Mouse (Mus musculus): Measurements from ENCODE around the gene Tmem132b. TPM values are rescaled to one million over a fixed set of nuclear protein-coding genes. Genes with fewer than 3 reads are reported as not detected.

Tmem132b gene
- total RNA-seq, 1 experiment from 2014 or later, result 0.93 TPM

DNA sequence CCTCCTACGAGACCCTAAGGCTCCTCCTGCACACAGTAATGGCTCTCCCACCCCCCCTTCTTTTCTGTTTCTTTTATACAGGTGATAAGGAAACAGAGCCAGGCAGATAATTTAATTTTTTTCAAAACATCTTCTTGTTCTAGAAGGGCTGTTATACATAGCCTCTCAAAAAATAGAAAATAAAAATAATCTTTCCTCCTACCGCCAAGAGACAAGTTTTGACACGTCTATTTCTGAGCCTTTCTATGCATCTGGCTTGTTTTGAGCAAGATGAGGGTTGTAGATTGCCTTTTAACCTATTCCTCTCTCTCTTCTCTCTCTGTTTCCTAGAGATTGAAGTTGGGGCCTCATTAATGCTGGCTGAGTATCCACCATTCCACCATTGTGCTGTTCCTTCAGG is 196.9 kb downstream of the Tmem132b start:
- no peak for ATAC-seq (ENCODE audit: extremely low read depth, insufficient number of reproducible peaks, low FRiP score, poor library complexity, severe bottlenecking)

DNA sequence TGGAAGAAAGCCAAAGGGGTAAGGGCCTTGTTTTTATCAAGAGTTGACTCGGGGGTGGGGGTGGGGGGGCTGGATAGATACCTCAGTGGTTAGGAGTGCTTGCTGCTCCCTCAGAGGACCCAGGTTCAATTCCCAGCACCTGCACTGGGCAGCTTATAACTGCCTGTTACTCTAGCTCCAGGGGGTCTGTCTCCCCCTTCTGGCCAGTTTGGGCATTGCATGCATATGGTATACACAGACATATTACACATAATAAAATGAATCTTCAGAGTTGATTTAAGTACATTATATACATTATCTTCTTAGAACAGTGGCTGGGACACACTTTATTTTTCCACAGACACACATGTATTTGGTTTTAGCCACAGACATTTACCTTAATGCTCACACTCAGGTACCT is 202.2 kb downstream of the Tmem132b start:
- ATAC-seq (ENCODE audit: extremely low read depth, insufficient number of reproducible peaks, low FRiP score, poor library complexity, severe bottlenecking), result no peak

DNA sequence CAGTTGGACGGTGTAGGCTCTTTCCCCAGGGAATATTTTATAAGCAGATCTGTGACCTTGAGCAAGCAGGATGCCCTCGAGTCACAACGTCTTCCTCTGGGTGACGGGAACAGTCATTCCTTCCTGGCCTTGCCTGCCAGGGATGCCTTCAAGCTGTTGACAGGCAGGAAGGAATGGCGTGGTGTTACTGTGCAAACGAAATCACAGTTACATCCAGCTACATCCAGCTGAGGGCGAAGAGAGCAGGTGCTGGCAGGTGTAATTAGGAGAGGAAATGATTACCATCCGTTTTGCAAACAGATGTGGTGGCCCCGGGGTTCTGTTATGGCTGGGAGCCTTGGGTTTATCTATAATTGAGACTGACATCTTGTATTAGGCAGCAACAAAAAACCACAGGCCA is 205.5 kb downstream of the Tmem132b start:
- ATAC-seq (ENCODE audit: extremely low read depth, insufficient number of reproducible peaks, low FRiP score, poor library complexity, severe bottlenecking), result no peak

DNA sequence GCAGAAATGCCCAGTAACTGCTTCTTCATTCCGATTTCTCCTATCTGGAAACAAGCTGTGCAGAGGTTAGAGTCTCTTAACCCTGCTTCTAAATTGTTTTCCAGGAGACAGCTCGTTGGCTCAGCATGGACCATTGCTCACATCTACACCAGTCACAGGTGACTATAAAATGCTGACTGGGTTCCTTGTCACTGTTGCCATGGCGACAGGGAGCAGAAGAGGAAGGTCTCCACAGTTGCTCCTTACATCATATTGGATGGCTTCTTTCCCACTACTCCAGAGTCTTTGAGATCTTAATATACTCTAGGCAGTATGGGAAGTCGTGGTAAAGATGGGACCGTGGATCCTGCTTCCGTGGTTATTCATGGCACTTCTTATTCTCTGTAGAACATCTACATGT is 211.9 kb downstream of the Tmem132b start:
- no peak for ATAC-seq (ENCODE audit: extremely low read depth, insufficient number of reproducible peaks, low FRiP score, poor library complexity, severe bottlenecking)

DNA sequence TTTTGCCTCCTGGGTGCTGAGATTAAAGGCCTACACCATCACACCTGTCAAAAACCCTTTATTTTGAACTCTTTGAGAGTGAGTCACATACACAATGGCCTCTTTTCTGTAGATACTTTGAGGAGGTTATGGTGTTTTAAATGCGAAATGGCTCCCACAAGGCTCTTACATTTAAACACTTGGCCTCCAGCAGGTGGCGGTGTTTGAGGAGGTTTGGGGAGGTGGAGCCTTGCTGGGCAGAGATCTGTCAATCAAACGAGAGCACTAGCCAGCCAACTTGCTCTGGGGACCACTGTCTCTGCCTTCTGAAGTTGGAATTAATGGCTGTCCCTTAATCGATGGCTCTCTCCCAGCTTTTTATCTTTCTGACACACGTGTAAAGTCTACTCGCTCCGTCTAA is 214.2 kb downstream of the Tmem132b start:
- no peak for ATAC-seq (ENCODE audit: extremely low read depth, insufficient number of reproducible peaks, low FRiP score, poor library complexity, severe bottlenecking)

DNA sequence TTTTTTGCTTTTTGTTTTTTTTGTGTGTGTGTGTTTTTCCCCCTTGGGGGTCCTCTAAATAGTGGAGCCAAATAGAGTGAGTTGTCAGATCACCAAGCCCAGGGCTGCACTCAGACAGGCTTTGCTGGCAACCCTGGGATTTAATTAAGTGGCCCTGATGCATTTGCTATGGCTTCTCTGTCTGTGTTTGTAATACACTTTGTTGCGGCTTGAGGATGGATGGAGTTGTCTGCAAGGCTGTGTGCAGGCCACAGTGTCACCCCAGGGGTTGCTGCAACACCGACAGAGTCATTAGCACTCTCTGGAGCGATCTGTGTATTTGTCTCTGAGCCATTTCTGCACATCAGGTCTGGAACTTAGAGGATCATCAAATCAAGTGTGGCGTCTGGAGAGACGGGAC is 219.9 kb downstream of the Tmem132b start:
- no peak for ATAC-seq (ENCODE audit: extremely low read depth, insufficient number of reproducible peaks, low FRiP score, poor library complexity, severe bottlenecking)

DNA sequence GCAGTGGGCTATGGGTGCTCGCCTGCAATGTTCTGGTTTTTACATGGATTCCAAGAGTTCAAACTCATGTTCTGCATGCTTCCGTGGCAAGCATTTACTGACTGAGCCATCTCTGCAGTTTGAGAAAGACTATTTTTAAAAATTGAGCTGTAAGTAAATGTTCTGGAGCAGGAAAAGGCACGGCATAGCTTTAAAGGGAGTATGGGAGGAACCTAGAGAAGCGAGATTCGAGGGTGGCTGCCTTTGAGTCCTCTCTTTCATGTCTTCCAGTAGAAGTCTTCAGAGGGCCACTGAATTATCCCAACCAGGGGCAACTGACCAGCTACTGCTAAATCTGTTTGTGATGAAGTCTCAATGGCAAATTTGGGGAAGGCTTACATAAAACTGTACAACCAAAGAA is 221.0 kb downstream of the Tmem132b start:
- ATAC-seq (ENCODE audit: extremely low read depth, insufficient number of reproducible peaks, low FRiP score, poor library complexity, severe bottlenecking), result no peak

DNA sequence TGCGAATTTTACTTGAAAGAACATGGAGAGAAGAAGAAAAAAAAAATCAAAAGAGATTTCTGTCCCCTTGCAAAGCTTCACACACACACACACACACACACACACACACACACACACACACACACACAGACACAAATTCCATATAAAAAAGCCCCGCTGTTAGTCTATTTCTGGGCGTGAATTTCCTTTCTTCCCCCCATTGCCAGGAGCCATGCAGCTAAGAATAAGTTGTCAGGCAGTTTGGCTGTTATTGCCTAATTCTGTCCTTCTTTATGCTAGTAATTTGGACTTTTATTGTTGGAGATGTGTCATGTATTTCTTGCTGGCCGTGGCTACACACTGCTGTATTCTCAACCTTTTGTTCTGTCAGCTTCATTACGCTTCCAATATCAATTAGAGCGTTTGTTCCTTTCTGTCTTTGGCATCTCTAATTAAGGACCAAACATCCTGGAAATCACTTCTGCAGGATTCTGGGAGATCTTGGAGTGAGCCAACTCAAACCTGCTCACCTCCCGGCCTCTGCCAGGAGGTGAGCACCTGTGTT is 225.5 kb downstream of the Tmem132b start:
- no peak for ATAC-seq (ENCODE audit: extremely low read depth, insufficient number of reproducible peaks, low FRiP score, poor library complexity, severe bottlenecking)

DNA sequence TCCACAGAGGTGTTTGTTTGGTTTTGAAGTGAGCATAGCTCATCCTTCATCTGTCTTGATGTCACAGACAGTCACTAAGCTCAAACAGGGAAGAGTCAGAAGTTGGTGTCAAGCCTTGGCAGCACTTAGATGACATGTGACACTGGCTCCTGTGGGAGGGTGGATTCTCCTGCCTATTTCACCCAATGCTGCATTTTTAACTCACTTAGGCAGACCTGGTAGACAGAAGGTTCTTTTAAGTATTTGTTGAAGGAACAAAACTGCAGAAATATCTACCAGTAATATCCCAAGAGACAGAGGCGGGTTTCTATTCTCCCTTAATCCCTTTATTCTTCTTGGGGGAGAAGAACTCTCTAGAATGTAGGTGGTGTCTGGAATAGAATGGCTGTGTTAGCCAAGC is 226.9 kb downstream of the Tmem132b start:
- ATAC-seq (ENCODE audit: extremely low read depth, insufficient number of reproducible peaks, low FRiP score, poor library complexity, severe bottlenecking), result no peak

DNA sequence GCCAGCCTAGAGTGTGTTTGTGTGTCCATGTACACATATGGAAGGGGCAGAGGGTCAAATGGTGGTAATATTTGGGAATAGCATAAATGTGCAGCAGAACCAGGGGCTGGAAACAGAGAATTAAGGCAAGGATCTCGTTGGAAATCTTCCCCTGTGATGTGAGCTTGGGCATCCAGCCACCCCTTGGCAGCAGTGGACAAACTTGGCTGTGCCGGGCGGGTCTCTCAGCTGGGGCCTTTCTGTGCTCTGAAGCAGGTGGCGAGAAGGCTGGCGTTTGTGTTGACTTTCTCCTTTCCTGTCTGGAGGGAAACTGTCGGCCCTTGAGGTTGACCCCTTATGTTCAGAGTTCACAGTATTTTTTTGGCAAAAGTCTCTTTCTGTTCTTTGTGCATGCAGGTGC is 235.4 kb downstream of the Tmem132b start:
- no peak for ATAC-seq (ENCODE audit: extremely low read depth, insufficient number of reproducible peaks, low FRiP score, poor library complexity, severe bottlenecking)

DNA sequence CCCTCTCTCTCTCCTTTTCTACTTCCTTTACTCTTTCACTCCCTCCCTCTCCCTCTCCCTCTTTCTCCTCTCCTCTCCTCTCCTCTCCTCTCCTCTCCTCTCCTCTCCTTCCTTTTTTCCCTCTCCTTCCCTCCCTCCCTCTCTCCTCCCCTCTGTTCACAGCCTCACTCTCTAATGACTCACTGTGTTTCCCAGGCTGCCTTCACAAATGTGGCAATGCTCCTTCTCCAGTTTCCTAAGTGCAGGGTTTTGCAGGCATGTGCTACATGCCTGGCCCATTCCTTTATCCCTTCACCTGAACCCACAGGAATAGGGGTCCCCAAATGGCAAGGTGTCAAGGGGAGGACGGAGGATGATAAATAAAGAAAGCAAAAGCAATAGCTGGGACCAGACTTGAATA is 236.4 kb downstream of the Tmem132b start:
- no peak for ATAC-seq (ENCODE audit: extremely low read depth, insufficient number of reproducible peaks, low FRiP score, poor library complexity, severe bottlenecking)

DNA sequence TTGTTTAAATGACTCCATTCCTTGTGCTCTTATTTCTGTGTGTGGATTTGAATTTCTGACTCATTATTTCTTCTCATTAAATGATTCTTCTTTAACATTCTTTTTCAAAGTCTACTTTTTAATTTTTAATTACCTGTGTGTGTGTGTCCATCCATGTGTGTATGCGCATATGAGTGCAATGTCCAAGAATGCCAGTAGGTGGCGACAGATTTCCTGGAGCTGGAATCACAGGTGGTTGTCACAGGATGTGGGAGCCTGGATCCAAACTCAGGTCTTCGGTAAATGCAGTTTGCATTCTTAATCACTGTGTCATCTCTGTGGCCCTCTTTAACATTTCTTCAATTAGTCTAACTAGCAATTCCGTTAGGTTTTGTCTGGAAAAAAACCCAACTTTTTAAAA is 240.7 kb downstream of the Tmem132b start:
- no peak for ATAC-seq (ENCODE audit: extremely low read depth, insufficient number of reproducible peaks, low FRiP score, poor library complexity, severe bottlenecking)

DNA sequence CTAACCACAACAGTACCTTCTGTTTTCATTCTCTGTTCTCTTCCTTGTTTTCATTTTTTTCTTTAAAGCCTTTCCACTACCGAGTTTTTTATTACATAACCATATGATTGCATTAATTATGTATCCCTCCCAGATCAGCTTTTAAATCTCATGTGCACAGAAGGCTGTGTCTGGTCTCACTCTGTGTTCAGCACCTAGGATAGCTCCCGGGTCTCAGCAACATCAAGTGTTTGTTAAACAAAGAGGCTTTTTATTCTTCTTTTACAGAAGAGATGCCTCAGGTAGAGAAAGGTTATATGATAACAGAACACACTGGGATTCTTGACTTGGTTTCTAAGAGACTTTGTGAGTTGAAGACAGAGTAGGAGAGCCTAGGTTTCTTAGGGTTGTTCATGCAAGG is 241.2 kb downstream of the Tmem132b start:
- no peak for ATAC-seq (ENCODE audit: extremely low read depth, insufficient number of reproducible peaks, low FRiP score, poor library complexity, severe bottlenecking)

DNA sequence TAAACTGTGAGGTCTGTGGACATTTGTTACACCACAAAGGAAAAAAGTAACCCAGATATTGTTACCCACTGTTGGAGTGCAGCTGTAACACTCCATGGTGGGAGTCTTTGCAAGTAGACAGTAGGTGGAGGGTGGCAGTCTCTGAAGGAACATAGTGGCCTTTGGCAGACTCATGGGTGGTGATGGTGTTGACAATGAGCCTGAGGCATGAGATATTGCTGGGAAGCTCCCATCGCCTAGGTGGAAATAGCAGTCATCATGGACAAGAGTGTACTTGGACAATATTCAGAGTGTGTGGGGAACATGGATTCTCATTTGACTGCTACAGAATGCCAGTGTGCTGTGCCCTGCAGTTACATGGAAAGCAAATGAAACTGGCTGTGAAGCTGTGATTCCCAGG is 248.8 kb downstream of the Tmem132b start:
- no peak for ATAC-seq (ENCODE audit: extremely low read depth, insufficient number of reproducible peaks, low FRiP score, poor library complexity, severe bottlenecking)

DNA sequence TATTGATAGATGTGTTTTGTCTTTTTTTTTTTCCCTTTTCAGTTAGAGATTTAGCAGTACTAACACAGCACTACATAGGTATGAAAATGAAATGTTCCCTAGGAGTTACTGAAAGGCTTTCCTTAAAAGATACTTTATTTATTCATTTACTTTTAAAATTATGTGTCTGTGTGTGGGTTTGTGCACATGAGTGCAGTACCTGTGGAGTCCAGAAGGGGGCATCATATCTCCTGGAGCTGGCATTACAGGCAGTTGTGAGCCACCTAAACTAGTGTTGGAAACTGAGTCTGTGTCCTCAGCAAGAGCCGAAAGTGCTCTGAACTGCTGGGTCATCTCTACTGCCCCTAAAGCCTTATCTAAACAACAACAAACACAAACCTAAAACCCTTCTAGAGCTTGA is 261.1 kb downstream of the Tmem132b start:
- ATAC-seq (ENCODE audit: extremely low read depth, insufficient number of reproducible peaks, low FRiP score, poor library complexity, severe bottlenecking), result no peak

DNA sequence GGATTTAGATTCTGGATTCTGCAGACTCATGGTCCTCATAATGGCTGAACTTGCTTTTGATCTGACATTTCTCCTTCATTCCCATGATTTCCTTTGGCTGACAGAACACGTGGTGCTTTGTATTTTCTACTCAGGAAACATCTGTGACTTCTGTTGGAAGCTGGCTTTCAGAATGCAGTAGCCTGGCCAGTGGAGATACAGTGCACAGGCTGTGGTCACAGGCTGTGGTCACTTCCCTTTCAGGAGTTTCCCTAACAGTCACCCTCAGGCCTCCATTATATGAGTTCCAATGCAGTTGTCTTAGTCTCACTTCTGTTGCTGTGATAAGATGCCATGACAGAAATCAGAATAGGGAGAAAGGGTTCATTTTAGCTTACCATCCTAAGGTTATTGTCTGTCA is 262.7 kb downstream of the Tmem132b start:
- no peak for ATAC-seq (ENCODE audit: extremely low read depth, insufficient number of reproducible peaks, low FRiP score, poor library complexity, severe bottlenecking)

DNA sequence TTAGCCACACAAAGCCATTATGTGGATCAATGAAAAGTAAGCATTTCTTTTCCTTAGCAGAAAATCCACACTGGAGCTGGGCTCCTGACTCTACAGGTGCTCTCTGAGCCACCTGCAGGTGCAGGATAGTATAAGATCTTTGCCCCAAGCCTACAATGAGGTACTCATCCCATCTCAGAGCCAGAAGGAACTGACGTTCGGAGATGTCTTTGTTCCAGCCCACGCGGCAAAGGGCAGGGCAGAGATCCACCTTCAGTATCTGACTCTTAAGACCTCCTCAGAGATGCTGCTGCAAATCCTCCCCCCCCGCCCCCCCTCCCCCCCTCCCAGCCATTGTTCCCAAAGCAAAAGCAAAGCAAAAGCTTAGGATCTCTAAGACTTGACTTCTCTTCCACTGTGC is 268.0 kb downstream of the Tmem132b start:
- ATAC-seq (ENCODE audit: extremely low read depth, insufficient number of reproducible peaks, low FRiP score, poor library complexity, severe bottlenecking), result no peak

DNA sequence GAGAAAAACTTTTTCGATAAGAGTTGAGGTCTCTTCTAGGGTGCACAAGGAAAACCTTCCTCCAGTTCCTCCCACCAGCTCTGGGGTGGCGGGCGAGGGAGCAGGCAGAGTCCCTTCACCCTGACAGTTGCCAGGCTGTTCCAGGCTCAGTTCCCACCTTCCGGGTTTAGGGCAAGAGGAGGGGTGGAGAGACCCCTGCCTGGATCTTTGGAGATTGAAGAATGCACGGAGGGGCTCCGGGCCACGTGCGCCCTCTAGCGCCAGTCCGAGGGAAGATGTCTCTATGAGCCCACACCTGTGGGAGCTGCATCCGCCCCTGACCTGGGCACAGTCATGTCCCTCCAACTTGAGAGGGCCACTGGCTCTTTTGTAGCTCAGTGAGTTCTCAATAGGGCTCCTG is 268.5 kb downstream of the Tmem132b start:
- ATAC-seq (ENCODE audit: extremely low read depth, insufficient number of reproducible peaks, low FRiP score, poor library complexity, severe bottlenecking), result no peak

DNA sequence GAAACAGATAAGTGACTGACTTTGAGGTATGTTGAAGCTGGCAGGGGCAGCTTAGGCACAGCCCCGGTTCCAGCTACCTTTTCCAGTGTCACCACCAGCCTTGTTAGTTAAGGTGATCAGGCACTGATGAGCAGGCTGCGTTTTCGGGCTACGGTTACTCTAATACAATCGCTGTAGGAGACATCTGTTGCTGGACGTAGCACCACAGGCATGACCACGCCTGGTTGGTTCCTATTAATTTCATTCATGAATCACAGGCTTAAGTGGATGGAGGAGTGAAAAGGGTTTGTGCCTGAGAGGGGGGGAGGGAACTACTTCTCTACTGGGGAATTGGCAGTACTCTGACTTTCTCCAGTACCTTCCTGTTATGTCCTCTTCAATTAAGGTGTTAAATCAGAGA is 271.2 kb downstream of the Tmem132b start:
- no peak for ATAC-seq (ENCODE audit: extremely low read depth, insufficient number of reproducible peaks, low FRiP score, poor library complexity, severe bottlenecking)

DNA sequence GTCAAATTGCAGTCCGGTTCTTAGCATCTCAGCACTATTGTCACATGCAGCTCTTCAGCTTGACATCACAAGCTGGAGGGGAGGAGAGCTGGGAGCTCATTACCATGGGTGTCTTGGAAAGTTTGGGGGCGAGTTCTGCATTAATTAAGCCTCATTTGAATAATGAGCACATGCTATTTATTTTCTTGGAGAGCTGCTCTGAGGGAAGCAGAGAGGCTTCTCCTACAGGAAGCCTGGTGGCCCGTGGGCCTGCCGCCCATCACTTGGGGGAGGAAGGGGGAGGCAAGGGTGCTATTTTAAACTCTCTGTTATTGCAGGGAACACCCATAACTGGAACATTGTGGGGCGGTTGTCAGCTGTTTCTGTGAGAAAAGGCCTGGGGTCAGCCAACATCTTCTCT is 273.8 kb downstream of the Tmem132b start:
- no peak for ATAC-seq (ENCODE audit: extremely low read depth, insufficient number of reproducible peaks, low FRiP score, poor library complexity, severe bottlenecking)

DNA sequence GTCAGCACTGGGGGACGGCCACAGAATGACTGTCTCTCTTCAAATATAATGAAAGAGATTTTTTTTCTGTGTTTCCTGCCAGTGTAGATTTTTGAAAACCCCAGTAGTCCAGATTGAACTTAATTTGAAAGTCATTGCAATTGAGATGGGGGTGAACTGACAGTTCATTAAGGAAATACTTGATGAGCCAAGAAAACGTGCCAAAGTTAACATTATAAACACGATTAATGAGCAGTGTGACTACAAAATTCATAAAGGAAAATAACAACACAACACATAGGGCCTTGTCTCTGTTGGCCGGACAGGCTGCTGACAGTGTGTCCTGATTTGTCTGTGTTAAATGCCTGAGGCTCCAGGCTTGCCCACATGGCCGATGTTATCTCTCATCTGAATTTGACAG is 276.3 kb downstream of the Tmem132b start:
- no peak for ATAC-seq (ENCODE audit: extremely low read depth, insufficient number of reproducible peaks, low FRiP score, poor library complexity, severe bottlenecking)

DNA sequence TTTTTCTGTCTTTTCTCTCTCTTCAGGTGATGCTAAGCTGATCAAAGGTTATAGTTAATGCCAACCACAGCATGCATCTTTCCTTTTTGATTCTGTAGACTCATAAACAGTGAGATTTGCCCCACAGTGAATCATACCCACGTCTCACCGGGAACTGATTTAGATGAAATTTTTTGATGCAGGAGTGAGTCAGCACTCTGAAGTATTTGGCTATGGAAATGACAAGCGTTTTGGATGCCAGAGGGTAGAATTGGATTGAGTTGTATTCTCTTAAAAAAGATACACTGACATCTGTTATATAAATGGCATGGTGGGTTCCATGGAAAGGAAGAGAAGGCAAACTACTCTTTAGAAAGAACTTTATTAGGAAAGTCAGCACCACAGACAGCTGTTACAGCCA is 297.8 kb downstream of the Tmem132b start:
- no peak for ATAC-seq (ENCODE audit: extremely low read depth, insufficient number of reproducible peaks, low FRiP score, poor library complexity, severe bottlenecking)

Data from neutrophil, adult 5-6 weeks (primary cell).